Mouse (Mus musculus): ENCODE results near the gene Dnah12.
"Not testable (repeated sequence)": the region's sequence is repeated elsewhere in the genome, so short reads cannot be mapped to it uniquely, and the experiment has no call there.

Gene Dnah12

DNA sequence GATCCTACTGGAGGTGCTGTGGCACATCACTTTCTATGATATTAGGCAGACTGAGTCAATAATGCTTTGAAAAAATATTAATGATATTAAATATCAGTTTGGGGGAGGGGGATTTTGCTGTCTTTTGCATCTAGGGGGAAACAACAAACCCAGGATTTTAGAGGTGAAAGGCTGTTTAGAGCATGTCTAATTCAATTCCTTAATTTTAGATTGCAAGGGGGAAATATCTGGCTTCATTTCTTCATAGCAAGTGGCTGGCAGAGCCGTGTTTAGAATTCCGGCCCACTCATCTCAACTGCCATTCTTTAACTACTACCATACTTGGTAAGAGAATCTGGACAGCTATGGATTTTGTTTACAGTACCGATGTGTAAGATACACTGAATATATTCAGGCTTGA is at the start of gene Dnah12:
Gene Dnah12, plus strand, starts transcription at position 301 of the 400 bp plus-strand sequence.
- DNase-seq (ENCODE audit: low spot score), result no peak

DNA sequence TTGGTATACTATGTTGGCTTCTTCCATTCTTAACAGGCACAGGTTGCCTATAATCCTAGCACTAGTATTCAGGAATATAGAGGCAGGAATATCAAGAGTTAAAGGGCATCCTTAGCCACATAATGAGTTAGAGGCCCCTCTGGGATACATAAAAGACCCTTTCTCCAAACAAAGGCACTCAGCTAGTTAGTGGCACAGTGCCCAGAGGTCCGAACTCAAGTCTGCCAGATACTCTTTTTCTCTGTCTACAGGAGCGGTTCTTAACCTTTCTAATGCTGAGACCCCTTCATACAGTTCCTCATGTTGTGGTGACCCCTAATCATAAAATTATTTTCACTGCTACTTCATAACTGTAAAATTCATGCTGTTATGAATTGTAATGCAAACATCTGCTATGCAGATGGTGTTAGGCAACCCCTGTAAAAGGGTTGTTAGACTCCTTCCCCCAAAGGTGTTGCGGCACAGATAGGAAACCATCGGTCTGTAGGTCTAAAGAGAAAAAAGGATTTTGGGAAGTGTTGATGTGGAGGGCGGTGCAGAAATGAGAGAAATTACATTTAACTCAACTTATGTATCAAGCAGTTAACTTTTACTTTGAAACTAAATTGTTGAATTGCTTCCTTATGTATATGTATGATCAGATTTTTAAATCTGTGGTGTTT is 47.0 kb upstream of the Dnah12 start:
- no peak for DNase-seq (ENCODE audit: low spot score)

DNA sequence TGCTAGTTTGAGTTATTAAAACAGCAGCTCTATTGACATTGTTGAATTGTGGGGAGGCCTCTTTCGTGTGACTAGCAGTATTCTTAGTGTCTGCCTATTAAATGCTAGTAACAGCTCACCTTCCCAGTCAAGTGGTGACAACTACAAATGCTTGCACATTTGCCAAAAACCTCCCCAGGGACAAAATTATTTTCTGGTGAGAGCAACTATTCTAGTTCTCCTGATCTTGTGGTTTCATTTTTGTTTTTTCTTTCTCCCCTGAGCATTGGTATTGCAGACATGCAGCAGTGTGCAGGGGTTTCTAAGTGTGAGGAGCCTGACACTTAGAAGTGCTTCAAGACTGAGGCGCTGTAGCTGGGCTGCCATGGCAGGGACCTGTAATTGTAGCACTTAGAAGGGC is 45.3 kb upstream of the Dnah12 start:
- no peak for DNase-seq (ENCODE audit: low spot score)

DNA sequence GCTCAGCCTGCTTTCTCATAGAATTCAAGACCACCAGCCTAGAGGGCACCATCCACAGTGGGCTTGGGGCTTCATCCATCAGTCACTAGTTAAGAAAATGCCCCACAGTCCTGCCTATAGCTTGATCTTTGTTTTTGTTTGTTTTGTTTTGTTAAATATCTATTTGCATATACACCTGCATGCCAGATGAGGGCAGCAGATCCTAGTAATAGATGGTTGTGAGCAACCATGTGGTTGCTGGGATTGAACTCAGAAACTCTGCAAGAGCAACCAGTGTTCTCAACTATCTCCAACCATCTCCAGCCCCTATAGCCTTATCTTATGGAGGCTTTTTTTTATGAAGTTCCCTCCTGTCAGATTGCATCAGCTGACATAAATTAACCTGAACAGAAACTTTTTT is 41.2 kb upstream of the Dnah12 start:
- DNase-seq (ENCODE audit: low spot score), result peak; percentile 44

DNA sequence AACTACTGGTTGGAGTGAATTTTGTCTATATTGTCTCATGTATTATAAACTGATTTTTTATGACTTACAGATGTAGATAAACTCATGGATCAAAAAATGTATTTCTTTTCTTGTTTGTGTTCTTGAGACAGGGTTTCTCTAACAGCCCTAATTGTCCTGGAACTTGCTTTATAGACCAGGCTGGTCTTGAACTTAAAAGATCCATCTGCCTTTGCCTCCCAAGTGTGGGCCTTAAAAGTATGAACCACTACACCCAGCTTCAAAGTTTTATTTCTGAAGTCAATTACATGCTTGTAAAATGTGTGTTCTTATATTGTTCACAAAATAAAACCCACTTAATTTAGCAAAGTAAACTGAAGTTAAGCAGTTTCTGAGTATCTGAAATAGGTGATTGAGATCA is 34.9 kb upstream of the Dnah12 start:
- DNase-seq (ENCODE audit: low spot score), result no peak

DNA sequence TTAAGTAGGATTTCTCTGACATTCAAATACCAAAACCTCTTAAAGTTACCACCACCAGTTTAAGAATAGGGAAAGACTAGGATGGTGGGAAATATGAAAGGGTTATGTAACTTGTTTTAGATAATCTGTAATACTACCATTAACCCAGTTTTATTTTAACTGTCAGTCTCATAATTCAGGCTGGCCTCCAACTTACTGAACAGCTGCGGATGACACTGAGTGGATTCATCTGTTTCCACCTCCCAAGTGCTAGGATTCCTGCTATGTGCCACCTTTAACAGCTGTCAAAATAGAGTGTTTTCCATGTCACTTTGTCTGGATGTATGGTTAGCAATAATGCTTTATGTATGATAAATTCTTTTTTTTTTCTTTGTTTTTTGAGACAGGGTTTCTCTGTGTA is 32.8 kb upstream of the Dnah12 start:
- DNase-seq (ENCODE audit: low spot score), result no peak

DNA sequence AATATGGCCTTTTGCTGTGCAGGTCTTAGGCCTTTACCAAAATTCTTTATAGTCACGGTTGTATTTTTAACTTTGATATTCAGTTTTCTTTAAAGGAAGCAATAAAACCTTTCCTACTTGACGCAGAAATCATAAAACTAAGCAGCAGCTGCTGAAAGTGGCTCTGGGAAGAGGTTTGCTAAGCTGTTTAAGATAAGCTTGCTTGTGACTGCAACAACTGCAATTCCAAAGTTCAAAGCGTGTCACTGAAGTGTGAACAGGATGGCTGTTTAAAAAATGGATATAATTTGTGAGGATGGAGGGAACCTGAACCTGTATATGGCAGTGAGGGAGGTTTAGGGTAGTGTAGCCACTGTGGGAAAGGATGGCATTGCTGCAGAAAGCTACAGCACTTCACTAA is 31.1 kb upstream of the Dnah12 start:
- no peak for DNase-seq (ENCODE audit: low spot score)

DNA sequence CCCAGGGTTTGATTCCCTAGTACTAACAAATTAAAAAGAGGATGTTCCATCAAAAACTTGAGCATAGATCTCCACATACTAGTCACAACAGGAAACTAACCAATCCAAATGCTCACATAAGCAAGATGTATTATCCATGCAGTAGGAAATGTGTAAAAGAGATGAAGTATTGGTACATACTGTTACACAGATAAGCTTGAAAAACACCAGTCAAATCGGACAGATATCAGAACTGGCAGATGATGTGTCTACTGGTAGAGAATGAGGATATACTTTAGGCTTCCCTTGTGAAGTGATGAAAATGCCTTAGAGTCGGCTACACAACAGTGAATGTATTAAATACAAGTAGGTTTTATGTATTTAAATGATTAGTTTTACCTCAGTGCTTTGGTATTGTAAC is 30.6 kb upstream of the Dnah12 start:
- no peak for DNase-seq (ENCODE audit: low spot score)

DNA sequence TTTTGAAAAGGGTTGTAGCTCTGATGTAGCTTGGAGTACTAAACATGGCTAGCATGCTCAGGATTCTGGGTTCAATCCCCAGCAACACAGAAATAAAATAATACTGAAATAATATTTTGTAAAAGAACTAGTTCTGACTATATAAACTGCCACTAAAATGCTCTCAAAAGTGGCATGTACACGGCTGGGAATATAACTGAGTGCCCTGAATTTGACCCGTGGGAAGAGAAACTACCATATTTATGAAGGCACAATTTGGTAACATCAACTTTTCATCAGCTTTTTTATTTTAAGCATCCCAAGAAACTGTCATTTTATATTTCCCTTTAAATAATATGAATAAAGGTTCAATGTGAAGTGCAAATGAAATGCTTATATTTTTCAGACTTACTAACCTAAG is 29.2 kb upstream of the Dnah12 start:
- no peak for DNase-seq (ENCODE audit: low spot score)

DNA sequence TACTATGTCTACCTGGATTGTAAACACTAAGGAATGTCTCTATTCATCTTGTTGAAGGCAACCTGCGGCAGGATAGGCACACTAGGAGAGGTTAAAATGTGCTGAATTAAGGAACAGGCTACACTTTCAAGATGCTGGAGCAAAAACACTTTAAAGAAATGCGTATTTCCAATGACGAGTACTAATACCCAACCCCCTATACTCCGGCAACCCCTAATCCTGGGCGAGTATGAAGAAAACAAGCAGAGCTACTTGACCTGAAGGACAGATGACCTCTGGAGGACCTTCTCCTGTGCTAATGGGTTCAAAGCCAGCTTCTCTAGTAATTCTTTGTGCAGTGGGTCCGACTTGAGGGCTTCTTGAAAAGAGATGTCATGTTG is 25.1 kb upstream of the Dnah12 start:
- no peak for DNase-seq (ENCODE audit: low spot score)

DNA sequence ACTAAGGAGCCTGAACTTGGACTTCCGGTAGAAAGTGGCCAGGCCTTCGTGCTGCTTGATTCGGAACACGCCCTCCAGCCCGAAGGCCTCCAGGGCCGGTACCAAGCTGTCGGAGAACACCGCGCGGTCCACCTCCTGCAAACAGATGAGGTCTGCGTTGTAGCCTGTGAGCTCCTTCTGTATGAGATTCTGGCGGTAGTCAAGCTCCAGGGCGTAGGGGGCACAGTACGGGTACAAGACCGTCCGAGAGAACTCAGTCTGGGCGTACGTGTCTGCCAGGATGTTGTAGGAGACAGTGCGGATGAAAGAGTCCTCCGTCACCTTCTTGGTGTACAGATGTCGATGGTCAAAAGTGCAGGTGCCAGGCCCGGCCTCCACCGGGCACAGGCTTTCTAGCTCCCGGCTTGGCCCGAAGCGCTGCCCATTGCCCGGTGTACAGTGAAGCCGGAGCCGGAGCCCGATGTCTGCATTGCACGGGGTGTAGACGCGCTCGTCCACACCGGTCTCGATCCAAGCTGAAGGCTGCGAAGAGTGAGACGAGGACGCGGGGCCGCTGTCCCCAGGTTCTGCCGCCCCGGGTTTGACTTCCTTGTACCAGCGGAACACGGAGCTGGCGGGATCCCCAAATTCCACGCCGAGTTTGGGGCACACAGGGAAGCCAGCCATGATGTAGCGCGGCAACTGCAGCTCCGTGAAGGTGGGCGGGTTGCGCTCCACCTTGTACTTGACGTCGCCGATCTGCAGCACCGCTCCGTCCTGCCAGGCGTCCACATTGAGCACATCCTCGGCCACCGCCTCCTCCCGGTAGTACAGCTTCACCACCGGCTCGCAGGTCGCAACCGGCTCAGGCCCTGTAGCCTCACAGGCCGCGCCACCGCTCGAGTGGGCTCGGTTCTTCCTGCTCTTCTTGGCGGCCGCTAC is 24.4 kb upstream of the Dnah12 start:
- DNase-seq (ENCODE audit: low spot score), result peak; percentile 43

DNA sequence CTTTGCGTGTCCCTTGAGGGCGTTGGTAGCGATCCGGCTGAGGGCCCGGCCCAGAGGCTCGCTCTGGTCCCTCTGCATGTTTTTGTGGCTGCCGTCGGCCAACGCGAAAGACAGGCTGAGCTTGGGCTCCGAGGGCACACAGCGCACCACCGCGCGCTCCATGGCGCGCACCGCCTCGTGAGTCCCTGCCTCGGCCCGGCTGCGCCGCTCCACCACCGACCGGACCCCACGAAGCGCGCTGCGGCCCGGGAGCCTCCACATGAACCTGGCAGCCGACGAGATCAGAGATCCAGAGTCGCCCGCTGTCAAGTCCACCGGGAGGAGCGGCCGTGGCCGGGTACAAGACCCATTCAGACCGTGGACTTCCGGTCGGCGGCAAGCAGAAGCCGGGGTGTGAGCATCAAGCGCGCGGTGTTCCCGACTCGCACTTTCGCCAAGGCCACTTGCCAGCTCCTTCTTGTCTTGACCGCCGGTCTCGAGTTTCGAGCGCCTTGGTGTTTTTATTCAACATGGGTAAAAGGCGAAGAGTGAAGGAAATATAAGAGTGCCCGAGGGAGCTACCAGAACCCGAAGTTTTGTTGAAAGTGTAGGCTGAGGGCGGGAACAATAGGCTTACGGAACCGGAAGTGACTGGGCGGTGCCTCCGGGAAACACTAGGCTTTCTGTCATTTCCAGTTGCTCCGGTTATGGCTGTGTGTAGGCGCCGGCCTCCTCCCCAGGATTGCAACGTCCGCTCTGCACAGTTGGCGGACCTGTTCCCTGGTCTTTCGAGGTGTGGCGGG is 23.6 kb upstream of the Dnah12 start, which contains the start of gene Pde12:
Gene Pde12, minus strand, starts transcription at position 592 of the 782 bp plus-strand sequence.
- peak; percentile 85 for DNase-seq (ENCODE audit: low spot score)

DNA sequence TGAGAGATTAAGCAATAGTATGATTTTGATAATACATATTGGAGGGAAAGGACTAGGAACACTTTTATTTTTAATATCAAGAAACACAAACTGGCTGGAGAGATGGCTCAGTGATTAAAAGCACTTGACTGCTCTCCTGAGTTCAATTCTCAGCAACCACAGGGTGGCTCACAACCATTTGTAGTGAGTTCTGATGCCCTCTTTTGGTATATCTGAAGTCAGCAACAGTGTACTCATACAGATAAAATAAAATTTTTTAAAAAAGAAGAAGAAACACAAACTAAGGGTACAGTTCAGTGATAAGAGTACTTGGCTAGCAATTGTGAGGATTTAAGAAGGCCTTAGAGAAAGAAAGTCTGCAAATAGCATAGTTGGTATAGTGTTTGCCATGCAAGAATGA is 22.1 kb upstream of the Dnah12 start:
- no peak for DNase-seq (ENCODE audit: low spot score)

DNA sequence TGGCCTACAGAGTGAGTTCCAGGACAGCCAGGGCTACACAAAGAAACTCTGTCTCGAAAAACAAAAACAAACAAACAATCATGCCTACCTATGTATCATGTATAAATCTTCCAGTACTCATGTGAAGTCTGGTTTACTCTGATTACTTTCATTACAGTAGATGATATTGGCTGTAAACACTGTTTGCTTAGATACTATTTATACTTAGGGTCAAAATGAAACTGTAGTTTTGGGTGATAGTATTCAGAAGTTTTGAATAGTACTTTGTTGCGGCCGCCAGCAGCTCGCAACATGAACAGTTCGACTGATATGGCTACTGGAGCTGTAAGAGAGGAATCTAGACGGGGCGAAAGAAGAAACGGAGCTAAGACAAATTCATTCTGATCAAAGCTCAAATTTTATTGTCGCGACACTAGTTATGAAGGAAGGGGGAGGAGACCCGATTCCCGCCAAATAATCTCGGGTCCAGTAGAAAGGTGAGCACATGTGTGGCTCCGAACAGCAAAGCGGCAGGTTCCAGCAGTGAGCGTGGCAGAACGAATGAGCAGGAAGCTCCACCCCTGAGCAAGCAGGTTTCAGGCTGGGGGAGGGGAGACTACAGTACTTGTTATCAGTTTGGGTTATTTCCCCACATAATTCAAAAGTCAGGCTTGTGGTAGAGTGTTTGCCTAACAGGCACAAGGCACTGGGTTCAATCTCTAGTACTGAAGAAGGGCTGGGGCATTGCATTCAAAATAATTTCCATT is 21.0 kb upstream of the Dnah12 start:
- not testable (repeated sequence) for DNase-seq (ENCODE audit: low spot score)

DNA sequence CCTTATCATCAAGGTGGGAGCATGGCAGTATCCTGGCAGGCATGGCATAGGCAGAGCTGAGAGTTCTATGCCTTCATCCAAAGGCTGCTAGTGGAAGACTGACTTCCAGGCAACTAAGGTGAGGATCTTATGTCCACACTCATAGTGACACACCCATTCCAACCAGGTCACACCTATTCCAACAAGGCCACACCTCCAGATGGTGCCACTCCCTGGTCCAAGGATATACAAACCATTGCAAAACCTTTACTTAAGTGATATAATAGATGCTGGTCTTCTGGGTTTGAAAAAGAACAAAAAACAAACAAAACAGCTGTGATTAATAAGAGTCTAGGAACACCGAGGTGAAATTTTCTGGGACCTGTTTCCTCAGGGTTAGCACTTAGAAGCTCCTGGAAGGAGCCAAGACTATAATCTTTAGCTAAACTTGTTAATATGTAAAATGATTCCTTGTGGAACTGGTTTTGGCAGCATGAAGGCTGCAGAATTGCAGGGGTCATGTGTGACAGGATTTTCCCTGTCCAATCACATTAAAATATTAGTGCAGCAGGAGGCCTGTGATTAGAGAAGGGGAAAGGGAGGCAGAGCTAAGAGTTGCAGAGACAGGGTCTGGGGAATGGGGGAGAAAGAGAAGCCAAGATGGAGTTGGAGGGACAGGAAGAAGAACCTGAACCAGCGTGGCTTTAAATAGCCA is 18.5 kb upstream of the Dnah12 start:
- DNase-seq (ENCODE audit: low spot score), result not testable (repeated sequence)

DNA sequence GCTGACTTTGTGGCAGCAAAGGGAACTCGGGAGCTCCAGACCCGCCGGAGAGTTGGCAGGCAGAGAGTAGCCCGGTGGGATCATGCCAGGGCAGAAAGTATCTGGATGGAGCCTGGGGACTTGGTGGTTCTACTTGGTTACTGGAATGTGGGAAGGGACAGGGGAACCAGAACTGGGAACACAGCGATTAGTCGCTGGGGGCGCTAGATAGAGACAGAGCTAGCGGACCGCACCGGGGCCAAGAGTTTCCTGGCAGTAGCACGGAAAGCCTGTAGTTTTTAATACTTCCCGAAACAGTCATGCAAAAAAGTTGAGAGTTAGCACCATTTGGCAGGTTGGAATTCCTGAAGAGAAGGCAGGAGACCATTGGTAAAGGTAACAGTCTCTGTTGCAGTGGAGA is 17.7 kb upstream of the Dnah12 start:
- DNase-seq (ENCODE audit: low spot score), result no peak

DNA sequence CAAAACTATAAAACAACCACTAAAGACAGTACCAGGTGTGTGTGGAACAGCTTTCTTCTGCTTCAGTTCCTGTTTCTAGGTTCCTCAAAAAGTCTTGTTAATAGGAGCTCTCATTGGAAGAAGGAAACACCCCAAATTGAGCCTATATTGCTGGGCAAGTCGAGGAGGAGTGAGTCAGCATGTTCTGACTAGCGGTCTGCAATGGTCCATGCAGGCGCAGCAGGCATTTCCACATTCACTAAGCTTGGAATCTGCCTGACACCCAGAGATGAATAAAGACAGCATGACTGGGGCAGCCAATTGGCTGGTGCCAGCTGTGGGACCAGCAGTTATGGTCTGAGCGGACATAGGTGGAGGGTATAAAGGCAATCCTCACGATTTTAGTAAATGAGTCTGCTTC is 17.3 kb upstream of the Dnah12 start:
- no peak for DNase-seq (ENCODE audit: low spot score)

DNA sequence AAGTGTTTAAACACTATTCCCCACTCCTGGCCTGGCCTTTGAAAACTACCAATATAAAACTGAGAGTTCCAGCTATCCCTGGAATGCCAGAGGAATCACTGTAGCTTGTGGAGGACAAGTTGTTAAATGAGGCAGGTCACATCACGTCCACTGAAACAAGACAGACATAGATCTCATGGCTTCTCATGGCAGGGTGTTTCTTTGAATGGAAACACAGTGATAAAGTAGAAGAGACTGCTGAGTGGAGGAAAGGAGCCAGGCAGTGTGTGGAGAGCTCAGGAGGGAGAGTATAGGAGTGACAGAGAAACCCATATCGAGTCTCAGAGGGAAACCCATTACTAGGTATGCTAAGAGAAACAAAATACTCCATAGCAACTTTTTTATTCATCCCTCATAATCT is 2.3 kb upstream of the Dnah12 start:
- DNase-seq (ENCODE audit: low spot score), result no peak

DNA sequence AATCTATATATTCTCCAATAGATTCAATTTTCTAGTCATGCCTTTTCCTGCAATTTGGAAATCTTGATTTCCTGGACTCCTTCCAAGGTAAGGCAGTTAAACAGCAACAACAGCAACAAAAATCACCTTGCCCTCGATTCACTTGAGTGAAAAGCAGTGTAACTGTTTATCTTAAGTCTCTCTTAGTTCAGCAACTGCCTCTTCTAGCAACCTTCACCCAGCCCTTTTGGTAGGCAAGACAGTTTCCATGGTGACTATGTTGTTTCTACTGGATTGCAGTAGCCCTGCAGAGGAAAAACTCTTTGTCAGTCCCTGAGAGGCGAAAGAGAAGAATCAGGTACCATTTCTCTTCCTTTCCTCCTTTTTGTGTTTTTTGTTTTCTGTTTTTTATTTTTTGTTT is 1.7 kb upstream of the Dnah12 start:
- no peak for DNase-seq (ENCODE audit: low spot score)

DNA sequence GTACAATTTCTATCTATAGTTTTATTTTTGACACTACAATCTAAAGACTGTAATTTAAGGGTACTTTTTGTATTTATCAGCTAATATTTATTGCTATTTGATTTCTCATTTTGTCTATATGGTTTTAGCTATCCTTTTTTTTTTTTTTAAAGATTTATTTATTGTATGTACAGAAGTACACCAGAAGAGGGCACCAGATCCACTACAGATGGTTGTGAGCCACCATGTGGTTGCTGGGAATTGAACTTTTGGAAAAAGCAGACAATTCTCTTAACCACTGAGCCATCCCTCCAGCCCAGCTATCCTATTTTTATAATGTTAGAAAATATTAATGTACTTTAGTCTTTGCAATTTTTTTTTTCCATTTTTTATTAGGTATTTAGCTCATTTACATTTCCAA is 4.8 kb downstream of the Dnah12 start:
- no peak for DNase-seq (ENCODE audit: low spot score)

DNA sequence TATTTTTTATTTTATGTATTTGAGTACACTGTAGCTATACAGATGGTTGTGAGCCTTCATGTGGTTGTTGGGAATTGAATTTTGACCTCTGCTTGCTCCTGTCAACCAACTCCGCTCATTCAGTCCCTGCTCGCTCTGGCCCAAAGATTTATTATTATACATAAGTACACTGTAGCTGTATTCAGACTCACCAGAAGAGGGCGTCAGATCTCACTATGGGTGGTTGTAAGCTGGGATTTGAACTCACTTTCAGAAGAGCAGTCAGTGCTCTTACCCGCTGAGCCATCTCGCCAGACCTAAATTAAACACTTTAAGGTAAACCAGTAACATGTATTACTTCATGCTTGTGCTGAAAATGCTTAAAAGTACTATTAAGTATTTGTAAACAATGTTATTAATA is 12.2 kb downstream of the Dnah12 start:
- not testable (repeated sequence) for DNase-seq (ENCODE audit: low spot score)

Data from T-cell, adult 2 months (primary cell).